Mouse (Mus musculus): ENCODE measurements around the gene Zbp1. TPM values are rescaled to one million over a fixed set of nuclear protein-coding genes. Genes with fewer than 3 reads are reported as not detected.

Gene Zbp1
- total RNA-seq, 2 experiments from 2014 or later, result 0.47 TPM; not detected in 1

DNA sequence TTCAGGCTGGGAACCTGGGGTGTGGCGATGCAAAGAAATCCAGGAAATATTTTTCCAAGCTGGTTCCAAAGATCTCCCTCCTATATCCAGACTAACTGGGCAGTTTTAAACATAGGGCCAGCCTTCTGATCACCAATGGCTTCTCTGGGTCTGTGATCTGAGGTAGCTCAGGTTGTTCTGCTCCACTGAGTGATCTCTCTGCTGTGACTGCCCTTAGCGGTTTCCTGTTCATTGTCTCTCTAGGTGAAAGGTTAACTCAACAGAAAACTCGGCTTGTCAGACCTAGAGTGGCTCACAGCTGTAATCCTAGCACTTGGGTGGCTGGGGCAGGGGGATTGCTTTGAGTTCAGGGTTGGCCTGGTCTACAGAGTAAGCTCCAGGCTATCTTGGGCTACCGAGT, 61.3 kb downstream of the Zbp1 start:
- DNase-seq (ENCODE audit: low spot score), result no peak

- DNase-seq (ENCODE audit: low spot score), result no peak
Measured at GRCm38 (mm10) chr2:173156923-173157322, 61.8 kb downstream of the Zbp1 start.

Other genes starting within 250 kb of the Zbp1 start
- not detected for gene Spo11, start 241.2 kb downstream of the Zbp1 start, total RNA-seq (2021)
- gene Rae1, start 218.8 kb downstream of the Zbp1 start, total RNA-seq (2021), result 10 to 100 TPM; 11.0 to 11.2 TPM
- 100 to 1,000 TPM; 225 to 230 TPM for gene Rbm38, start 198.4 kb downstream of the Zbp1 start, total RNA-seq (2021)
- under 1 TPM; 0.07 to 0.19 TPM for gene Ctcfl, start 99.4 kb downstream of the Zbp1 start, total RNA-seq (2021)
- gene Pck1, start 65.9 kb downstream of the Zbp1 start, total RNA-seq (2021), result 10 to 100 TPM in 1 of 2 experiments, 1 to 10 TPM in 1; 5.7 to 10.8 TPM
- gene Pmepa1, start 57.6 kb upstream of the Zbp1 start, total RNA-seq (2021), result 10 to 100 TPM; 17.2 to 31.9 TPM